Mouse (Mus musculus): ENCODE results near the gene Adamts20.

GRCm38 (mm10) chr15:94428726-94429125, 36.5 kb downstream of the Adamts20 start:
- TF ChIP-seq CTCF (IDR thresholded peaks at IDR 0.05; ENCODE audit: borderline replicate concordance, extremely low read depth, insufficient read depth, insufficient read length) (no peak), POLR2A (IDR thresholded peaks at IDR 0.05; ENCODE audit: borderline replicate concordance, extremely low read depth, insufficient read depth, insufficient read length, poor library complexity, severe bottlenecking) (no peak)
